10 mouse cellular contexts compared by ENCODE assay signal in genomic region chr16:62826156-62827001, GRCm38 (mm10). TPM values are rescaled to one million over a fixed set of nuclear protein-coding genes. Genes with fewer than 3 reads are reported as not detected.
DNase-seq lines count a peak whose midpoint lies in the region; ATAC-seq lines count a peak whose summit lies in the region.
"Had no signal": no experiment of that assay in that cellular context is flagged by ENCODE, and none has a peak within 500 bp of the region (broad histone marks: within the 10 kb centered on the region; RNA-seq: fewer than 3 reads in every experiment).

No protein-coding gene starts in this region.

- WGBS in heart, embryonic 11.5 days (ENCODE audit: insufficient replicate concordance): 71% methylated on average over 12 of the region's 12 CpGs

- no peak overlapping the region for H3K4me2 ChIP-seq in heart, embryonic 11.5 days
- H3K4me2 ChIP-seq: embryonic facial prominence, embryonic 13.5 days; lung, embryonic 15.5 days had no signal

- no peaks in the 10 kb centered on the region for H3K36me3 ChIP-seq in heart, embryonic 11.5 days (ENCODE audit: control insufficient read depth, insufficient read depth, low read length)
- H3K36me3 ChIP-seq: embryonic facial prominence, embryonic 13.5 days; lung, embryonic 15.5 days had no signal

- H3K4me1 ChIP-seq in heart, embryonic 11.5 days (ENCODE audit: control insufficient read depth, insufficient read depth, low read length): no peaks in the 10 kb centered on the region
- H3K4me1 ChIP-seq: embryonic facial prominence, embryonic 13.5 days; lung, embryonic 15.5 days had no signal

- H3K4me3 ChIP-seq in heart, embryonic 11.5 days (ENCODE audit: low read depth, low read length): no peak overlapping the region
- H3K4me3 ChIP-seq: embryonic facial prominence, embryonic 13.5 days; lung, embryonic 15.5 days had no signal

- DNase-seq in heart, adult 8-10 months (ENCODE audit: low spot score): peak; percentile 23
- peak; percentile 69 for DNase-seq in thymus, postnatal 0 days (ENCODE audit: low spot score)
- DNase-seq in thymus, postnatal 4 days: no peak
- peak; percentile 23 for DNase-seq in embryo, embryonic 9.5 days (ENCODE audit: extremely low spot score)
- DNase-seq in right cerebral cortex, postnatal 36 days (ENCODE audit: low spot score in 2 of 2): no peak
- DNase-seq in left cerebral cortex, postnatal 10 days (ENCODE audit: extremely low spot score in 1 of 2, low spot score in 2 of 2): no peak

- no peaks in the 10 kb centered on the region for H3K9me3 ChIP-seq in heart, embryonic 11.5 days (replicated peaks; ENCODE audit: control insufficient read depth, low read length)
- H3K9me3 ChIP-seq: embryonic facial prominence, embryonic 13.5 days; lung, embryonic 15.5 days had no signal

- no peak overlapping the region for H3K27ac ChIP-seq in heart, embryonic 11.5 days (ENCODE audit: low read depth, low read length)
- H3K27ac ChIP-seq: embryonic facial prominence, embryonic 13.5 days; lung, embryonic 15.5 days had no signal

- intact Hi-C loops in left cerebral cortex, postnatal 10 days (cut with DNase I): no loop called here

- no peaks in the 10 kb centered on the region for H3K27me3 ChIP-seq in heart, embryonic 11.5 days (ENCODE audit: control insufficient read depth, insufficient read depth, low read length)
- H3K27me3 ChIP-seq: embryonic facial prominence, embryonic 13.5 days; lung, embryonic 15.5 days had no signal

- H3K9ac ChIP-seq in heart, embryonic 11.5 days (ENCODE audit: low read depth, low read length): no peak overlapping the region
- H3K9ac ChIP-seq: embryonic facial prominence, embryonic 13.5 days; lung, embryonic 15.5 days had no signal

- ATAC-seq in heart, embryonic 11.5 days (replicated peaks; ENCODE audit: insufficient number of reproducible peaks, low FRiP score, low TSS enrichment): no peak
- ATAC-seq in megakaryocyte-erythroid progenitor cell, adult 5-6 weeks (replicated peaks; ENCODE audit: low FRiP score, low TSS enrichment, poor library complexity, severe bottlenecking): peak; percentile 87

RNA-seq across cellular contexts. Expression of gene Stx19, which starts 11.9 kb away (rescaled TPM):
- not detected for total RNA-seq in heart, adult 8-10 months (2022)
- polyA plus RNA-seq in heart, embryonic 11.5 days (2014; fragmentation: Nextera tagmentation; extraction: Ambion mirVana): 0.21 TPM in 1 of 2 replicates, not detected in the other
- 0.14 and 0.33 TPM in 2 replicates for polyA plus RNA-seq in thymus, postnatal 0 days (2015; fragmentation: Nextera tagmentation; extraction: Ambion mirVana)
- total RNA-seq in megakaryocyte-erythroid progenitor cell, adult 5-6 weeks (2014; fragmentation: Nextera tagmentation): not detected in 2 replicates
- not detected in 2 replicates for total RNA-seq in megakaryocyte-erythroid progenitor cell, adult 5-6 weeks (2017)
- total RNA-seq in left cerebral cortex, postnatal 10 days (2021): not detected

RNA-seq across cellular contexts. Expression of gene Arl13b, which starts 20.5 kb away (rescaled TPM):
- 1 to 10 TPM; 5.0 to 7.9 (median 6.5) TPM for total RNA-seq in heart, adult 8-10 months (2022)
- 9.3 and 11.9 TPM in 2 replicates for polyA plus RNA-seq in heart, embryonic 11.5 days (2014; fragmentation: Nextera tagmentation; extraction: Ambion mirVana)
- polyA plus RNA-seq in thymus, postnatal 0 days (2015; fragmentation: Nextera tagmentation; extraction: Ambion mirVana): 14.4 and 16.5 TPM in 2 replicates
- total RNA-seq in megakaryocyte-erythroid progenitor cell, adult 5-6 weeks (2014; fragmentation: Nextera tagmentation): 7.8 and 11.3 TPM in 2 replicates
- 5.4 and 8.2 TPM in 2 replicates for total RNA-seq in megakaryocyte-erythroid progenitor cell, adult 5-6 weeks (2017)
- 10 to 100 TPM in 1 of 2 experiments, 1 to 10 TPM in 1; 9.4 to 12.6 TPM for total RNA-seq in left cerebral cortex, postnatal 10 days (2021)

RNA-seq across cellular contexts. Expression of gene Pros1, which starts 27.7 kb away (rescaled TPM):
- 10 to 100 TPM; 14.0 to 19.0 (median 15.3) TPM for total RNA-seq in heart, adult 8-10 months (2022)
- polyA plus RNA-seq in heart, embryonic 11.5 days (2014; fragmentation: Nextera tagmentation; extraction: Ambion mirVana): 14.9 and 18.6 TPM in 2 replicates
- 17.0 and 19.8 TPM in 2 replicates for polyA plus RNA-seq in thymus, postnatal 0 days (2015; fragmentation: Nextera tagmentation; extraction: Ambion mirVana)
- not detected in 2 replicates for total RNA-seq in megakaryocyte-erythroid progenitor cell, adult 5-6 weeks (2014; fragmentation: Nextera tagmentation)
- 0.19 and 4.8 TPM in 2 replicates for total RNA-seq in megakaryocyte-erythroid progenitor cell, adult 5-6 weeks (2017)
- total RNA-seq in left cerebral cortex, postnatal 10 days (2021): 1 to 10 TPM; 8.4 to 8.5 TPM

RNA-seq across cellular contexts. Expression of gene Nsun3, which starts 39.8 kb away (rescaled TPM):
- total RNA-seq in heart, adult 8-10 months (2022): 1 to 10 TPM; 6.3 to 9.6 (median 6.7) TPM
- polyA plus RNA-seq in heart, embryonic 11.5 days (2014; fragmentation: Nextera tagmentation; extraction: Ambion mirVana): 6.8 and 7.2 TPM in 2 replicates
- polyA plus RNA-seq in thymus, postnatal 0 days (2015; fragmentation: Nextera tagmentation; extraction: Ambion mirVana): 9.8 and 10.1 TPM in 2 replicates
- total RNA-seq in megakaryocyte-erythroid progenitor cell, adult 5-6 weeks (2014; fragmentation: Nextera tagmentation): 40.4 and 42.9 TPM in 2 replicates
- 18.2 and 33.5 TPM in 2 replicates for total RNA-seq in megakaryocyte-erythroid progenitor cell, adult 5-6 weeks (2017)
- total RNA-seq in left cerebral cortex, postnatal 10 days (2021): 10 to 100 TPM in 1 of 2 experiments, 1 to 10 TPM in 1; 9.9 to 16.0 TPM

Comparison
In these comparisons a context has a peak if more than half of its experiments do, and no peak if none do; other contexts are left out.
1. DNase-seq: peak in heart, adult 8-10 months (single experiment), thymus, postnatal 0 days (single experiment) and embryo, embryonic 9.5 days (single experiment); none in thymus, postnatal 4 days (single experiment), right cerebral cortex, postnatal 36 days (0 of 2) and left cerebral cortex, postnatal 10 days (0 of 2).